Mouse (Mus musculus) thymus, postnatal 36 days (tissue): ENCODE measurements around the gene Abhd16b.
"Not testable (repeated sequence)": the region's sequence is repeated elsewhere in the genome, so short reads cannot be mapped to it uniquely, and the experiment has no call there.

Source experiments
- DNase-seq, 2 experiments: peaks; one replicate each; pipeline ENCODE4 v3.0.0; 2022; ENCODE audit warnings: mixed read lengths in 2 of 2

Abhd16b gene

DNA sequence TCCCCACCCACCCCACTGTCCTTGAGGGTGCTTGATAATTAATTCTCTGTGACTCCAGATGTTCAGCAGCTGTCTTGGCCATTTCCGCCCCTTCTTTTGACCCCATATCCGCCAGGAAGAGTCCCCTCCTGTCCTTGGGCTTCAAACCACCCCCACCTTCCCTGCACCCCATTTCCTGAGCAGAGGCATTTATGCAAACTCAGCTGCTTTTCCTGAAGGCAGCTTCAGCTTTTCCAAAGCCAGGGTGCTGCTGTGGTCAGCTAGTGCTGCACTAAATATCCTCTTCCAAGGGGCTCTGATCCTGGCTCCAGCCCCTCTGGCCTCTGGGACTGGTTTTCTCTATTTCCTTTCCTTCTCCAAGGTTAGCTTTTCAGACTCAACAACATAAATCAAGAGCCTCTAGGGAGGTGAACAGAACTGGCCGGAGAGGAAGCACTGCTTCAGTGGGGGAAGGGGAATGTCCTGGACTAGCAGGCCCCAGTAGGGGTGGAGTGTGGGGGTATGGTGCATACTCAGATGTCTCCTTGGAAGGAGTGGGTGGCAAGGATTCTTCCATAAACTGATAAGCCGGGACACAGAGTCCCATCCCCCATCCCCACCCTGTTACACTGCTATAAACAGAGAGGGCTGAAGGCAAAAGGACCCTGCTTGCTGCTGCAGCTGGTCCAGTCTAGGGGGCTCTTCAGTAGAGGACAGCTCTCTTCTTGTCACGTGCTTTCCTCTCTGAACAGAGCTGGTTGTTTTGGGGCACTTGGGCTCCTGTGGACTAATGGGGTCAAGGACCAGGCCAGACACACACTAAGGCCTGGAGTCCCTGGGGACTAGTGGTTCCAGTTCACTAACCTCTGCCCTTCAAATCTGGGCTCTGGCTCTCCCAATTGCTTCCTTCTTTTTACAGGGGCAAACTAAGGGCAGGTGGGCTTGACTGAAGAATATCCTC, 5.4 kb upstream of the Abhd16b start:
- no peak for DNase-seq

- peak; percentile 22 to 40 for DNase-seq
These were observed 1.4 kb upstream of the Abhd16b start for GRCm38 (mm10) chr2:181491432-181492205.

- DNase-seq, result no peak
These were observed 800 bp upstream of the Abhd16b start for GRCm38 (mm10) chr2:181492206-181492605.

DNA sequence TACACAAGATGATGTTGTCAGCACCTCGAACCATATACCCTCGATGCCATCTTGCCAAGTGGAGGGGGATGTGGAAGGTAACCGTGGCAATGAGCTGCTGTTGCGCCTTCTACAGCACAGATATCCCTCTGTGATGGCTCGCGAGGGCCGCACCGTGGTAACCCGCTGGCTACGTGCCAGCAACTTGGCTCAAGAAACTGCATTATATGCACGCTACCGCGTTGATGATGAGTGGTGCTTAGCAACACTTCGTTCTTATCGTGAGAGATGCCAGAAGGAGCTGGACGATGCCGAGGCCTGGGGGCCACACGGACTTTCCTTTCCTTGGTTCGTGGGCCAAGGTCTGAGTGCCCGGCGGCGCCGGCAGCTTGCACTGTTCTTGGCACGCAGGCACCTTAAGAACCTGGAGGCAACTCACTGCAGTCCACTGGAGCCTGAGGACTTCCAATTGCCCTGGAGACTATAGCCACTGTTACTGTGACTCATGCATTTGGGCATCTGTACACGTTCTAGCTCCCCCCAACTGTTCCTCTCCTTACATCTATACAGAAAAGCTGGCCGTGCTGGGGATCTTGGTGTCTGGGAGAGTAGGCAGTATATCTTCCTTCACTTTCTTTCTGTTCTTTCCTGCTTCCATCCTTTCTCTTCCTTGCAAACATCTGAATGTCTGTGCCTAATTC, 1.4 kb downstream of the Abhd16b start:
- DNase-seq, result no peak

DNA sequence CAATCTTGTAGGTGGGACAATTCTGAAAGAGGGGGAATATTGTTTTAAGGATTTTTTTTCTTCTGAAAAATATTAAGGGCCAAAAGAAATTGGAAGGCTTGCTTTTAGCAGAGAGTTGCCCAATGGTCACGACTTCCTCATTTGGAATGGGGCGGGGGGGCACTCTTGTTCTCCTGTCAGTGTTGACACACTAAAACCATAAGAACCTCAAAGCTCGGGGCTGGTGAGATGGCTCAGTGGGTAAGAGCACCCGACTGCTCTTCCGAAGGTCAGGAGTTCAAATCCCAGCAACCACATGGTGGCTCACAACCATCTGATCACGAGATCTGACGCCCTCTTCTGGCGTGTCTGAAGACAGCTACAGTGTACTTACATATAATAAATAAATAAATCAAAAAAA, 2.8 kb downstream of the Abhd16b start:
- DNase-seq, result not testable (repeated sequence)

DNA sequence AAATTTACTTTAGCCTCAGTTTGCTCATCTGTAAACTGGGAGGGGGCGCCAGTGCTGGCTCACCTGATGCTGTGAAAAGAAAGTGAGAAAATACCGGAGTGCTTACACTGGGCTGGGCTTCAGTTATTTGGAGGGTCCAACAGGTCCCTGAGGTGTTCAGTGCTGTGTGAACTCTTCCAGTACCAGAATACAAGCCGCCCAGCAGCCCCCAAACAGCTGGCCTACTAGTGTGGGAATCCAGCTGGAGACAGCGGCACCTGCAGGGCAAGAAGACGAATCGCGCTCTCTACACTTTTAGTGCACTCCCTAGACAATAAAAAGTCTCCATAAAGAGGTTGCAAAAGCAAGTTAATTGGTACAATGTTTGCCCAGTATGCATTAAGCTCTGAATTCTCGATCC, 3.3 kb downstream of the Abhd16b start:
- peak; percentile 60 to 69 for DNase-seq

DNA sequence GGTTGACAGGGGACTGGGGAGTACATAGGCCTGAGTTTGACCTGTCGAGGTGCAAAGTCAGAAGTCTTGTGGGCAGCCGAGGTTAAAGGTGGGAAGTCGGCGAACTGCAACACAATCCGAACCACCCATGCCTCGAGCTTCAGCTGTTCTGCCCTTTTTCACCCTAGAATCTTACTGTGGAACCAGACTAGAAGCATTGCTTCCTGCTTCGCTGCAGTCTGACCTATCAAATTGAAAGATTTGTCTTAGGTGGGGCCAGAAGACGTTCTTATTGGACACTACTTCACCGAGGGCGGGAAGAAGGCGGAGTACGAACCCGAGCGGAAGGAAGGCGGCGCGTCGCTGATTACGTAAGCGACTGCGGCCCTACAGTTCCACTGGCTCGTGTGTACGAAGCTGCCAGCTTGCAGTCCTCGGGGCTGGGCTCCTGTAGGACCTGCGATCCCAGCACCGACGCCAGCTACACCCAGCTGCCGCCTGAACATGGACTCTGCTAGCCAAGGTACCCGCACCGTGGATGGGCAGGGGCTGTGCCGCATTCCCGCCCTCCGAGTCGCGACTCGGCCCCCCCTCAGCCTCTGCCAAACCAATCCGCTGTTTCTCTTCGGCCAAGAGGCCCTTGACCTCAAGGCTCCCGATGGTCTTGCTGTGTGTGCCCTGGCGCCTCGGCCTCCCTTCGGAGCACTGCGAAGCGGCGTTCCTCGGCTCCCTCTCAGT, 4.0 kb downstream of the Abhd16b start, which contains the start of gene Tpd52l2:
Gene Tpd52l2 (plus strand): TSS at position 312 of the 717 bp plus-strand sequence.
- peak; percentile 86 to 90 for DNase-seq

GRCm38 (mm10) chr2:181497548-181497875, 4.5 kb downstream of the Abhd16b start:
- peak; percentile 26 to 59 for DNase-seq

- no peak for DNase-seq
These were observed 5.6 kb downstream of the Abhd16b start for GRCm38 (mm10) chr2:181498644-181499043.

- no peak for DNase-seq
These were observed 16.2 kb downstream of the Abhd16b start for GRCm38 (mm10) chr2:181509191-181509590.

GRCm38 (mm10) chr2:181511231-181511630, 18.2 kb downstream of the Abhd16b start:
- DNase-seq, result no peak

DNA sequence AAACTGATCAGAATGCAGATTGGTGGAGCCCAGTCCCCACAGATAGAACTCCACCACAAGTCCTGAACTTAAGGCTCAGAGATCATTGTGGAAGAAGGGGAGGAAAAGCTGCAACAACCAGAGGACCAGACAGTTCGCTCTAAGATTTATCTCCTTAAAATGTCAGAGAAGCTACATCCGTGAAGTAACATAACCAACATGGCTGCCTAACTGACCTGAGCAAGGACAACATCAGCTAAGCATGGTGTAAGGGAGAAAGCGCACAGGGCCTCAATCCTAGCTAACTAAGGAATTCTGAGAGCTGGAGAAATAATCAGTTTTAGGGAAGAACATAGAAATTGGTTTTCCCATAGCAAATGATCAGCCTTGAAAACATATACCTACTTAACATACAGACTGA, 26.2 kb downstream of the Abhd16b start:
- DNase-seq, result no peak

DNA sequence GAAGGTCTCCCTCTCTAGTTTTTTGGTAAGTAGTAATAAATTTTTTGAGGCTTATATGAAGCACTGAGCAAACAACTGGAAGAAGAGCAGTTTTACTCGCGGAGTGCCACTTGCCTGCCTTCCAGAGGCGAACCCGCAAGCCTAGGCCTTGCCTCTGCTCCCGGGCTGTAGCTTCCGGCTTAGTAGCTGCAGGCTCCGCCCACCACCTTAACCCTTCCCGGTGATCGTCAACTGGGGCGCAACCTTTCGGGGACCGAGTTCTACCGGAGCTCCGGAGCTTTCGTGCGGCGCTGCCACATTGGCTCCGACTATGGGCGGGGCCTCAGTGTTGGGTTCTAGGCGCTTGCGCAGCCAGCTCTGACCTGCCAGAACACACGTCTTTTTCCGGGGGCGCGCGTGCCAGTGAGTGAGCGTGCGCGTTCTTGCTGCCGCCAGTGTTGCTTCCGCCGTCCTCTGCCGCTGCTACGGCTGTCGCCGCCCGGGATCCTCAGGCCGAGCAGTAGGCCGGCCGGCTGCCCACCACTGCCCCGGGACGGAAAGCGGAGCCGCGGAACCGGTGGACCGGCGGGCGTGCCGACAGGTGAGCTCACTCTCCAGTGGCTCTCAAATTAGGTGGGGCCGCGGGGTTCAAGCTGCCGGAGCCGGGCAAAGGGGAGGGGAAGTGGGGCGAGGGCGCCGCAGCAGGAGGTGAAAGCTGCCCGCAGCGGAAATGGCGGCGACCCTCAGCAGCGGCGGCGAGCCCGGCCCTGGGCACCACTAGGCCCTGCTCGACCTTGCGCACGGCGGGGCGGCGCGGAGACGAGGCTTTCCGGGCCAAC, 27.3 kb downstream of the Abhd16b start, which contains the start of gene Dnajc5:
Gene Dnajc5 (plus strand): TSS at position 368 of the 818 bp plus-strand sequence.
- DNase-seq, result peak; percentile 98 to 100

- DNase-seq, result no peak
These were observed 27.9 kb downstream of the Abhd16b start for GRCm38 (mm10) chr2:181520936-181521227.

GRCm38 (mm10) chr2:181521491-181521890, 28.5 kb downstream of the Abhd16b start:
- no peak for DNase-seq

- DNase-seq, result peak; percentile 15 to 33
These were observed 29.8 kb downstream of the Abhd16b start for GRCm38 (mm10) chr2:181522811-181523210.

- no peak for DNase-seq
These were observed 32.5 kb downstream of the Abhd16b start for GRCm38 (mm10) chr2:181525526-181525925.

- no peak for DNase-seq
These were observed 36.1 kb downstream of the Abhd16b start for GRCm38 (mm10) chr2:181529076-181529475.

GRCm38 (mm10) chr2:181532589-181532988, 39.6 kb downstream of the Abhd16b start:
- no peak for DNase-seq

GRCm38 (mm10) chr2:181536410-181536809, 43.4 kb downstream of the Abhd16b start:
- DNase-seq, result no peak

DNA sequence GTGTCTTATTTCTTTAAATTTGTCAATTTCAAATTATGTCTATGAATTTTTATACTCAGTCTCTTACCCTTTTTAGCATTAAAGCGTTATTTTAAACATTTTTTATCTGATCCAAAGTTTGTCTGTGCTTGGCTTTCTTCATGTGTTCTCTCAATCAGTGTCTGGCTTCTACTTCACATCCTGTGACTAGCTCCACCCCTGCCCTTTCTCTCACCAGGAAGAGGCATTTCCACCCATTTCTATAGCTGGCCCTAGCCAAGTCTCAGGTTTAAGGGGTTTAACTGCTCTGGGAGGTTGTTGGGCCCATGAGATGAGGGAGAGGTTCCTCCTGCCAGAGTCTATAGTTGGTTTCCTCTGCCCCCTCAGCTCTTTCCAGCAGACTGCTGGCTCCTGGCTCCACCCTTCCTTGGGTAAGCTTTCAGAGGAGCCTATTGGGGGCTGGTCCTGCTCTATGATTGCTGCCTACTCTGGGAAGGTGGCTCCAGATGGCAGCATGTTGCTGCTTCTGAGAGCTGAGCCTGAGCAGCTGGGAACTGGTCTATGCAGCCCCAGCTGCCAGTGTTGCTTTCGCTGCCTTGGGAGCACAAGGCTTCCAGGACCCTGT, 44.5 kb downstream of the Abhd16b start:
- DNase-seq, result no peak
